Mouse (Mus musculus) adrenal gland, adult (tissue): Measurements from ENCODE around the gene Gm20481.
"Not testable (repeated sequence)": the region's sequence is repeated elsewhere in the genome, so short reads cannot be mapped to it uniquely, and the experiment has no call there.

Experiments used
- DNase-seq, 2 experiments: peaks; one replicate each; pipeline ENCODE4 v3.0.0; 2022 to 2023; ENCODE audit warnings: low spot score in 1 of 2; ENCODE audit not compliant: inconsistent age in 2 of 2

The Gm20481 gene

DNA sequence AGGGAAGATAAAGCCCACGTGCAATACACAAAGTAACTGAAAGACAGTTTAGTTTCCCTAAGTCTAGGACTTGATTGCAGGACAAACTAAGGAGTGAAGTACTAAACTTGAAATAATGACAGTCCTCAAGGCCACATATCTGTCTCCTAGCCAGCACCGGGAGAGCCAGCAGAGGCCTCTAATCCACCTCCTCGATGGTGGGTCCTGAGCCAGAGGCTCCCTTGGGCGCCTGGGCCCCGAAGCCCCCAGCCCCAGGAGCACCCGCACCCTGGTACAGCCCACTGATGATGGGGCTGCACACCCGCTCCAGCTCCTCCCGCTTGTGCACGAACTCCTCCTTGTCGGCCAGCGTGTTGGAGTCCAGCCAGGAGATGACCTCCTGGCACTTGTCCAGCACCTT lies at the start of gene Gm20481:
TSS of gene Gm20481 (plus strand) at position 91 of the 400 bp plus-strand sequence.
- DNase-seq = peak; percentile 55 to 88

- DNase-seq = no peak
Measured at GRCm38 (mm10) chr17:34922939-34923338, 46.8 kb upstream of the Gm20481 start.

GRCm38 (mm10) chr17:34924258-34924657 lies 45.5 kb upstream of the Gm20481 start:
- no peak for DNase-seq

DNA sequence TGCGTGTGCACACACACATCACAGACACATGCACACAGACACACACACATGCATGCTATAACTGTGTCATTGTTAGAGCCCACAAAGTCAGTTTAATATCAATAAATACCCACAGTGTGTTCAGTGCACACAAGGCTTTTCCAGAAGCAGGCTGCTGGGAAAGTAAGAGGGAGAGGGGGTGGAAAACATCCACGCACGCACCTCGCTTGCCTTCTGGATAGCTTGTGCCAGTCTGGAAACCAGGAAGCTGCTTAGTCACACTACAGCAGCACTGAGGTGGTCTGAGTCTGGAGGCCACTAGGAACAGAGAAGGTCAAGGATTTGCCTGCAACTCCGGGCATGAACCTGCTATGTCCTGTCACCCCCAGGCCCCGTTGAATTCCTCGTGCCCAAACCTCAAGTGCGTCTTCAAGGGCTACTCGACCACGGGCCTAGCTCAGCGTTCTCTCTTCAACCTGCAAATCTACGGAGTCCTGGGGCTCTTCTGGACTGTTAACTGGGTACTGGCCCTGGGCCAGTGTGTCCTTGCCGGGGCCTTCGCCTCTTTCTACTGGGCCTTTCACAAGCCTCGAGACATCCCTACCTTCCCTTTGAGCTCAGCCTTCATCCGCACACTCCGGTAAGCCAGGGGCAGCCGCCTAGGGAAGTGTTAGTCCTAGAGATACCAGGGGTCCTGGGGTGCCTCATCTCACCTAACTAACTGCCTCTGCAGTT lies 42.2 kb upstream of the Gm20481 start:
- DNase-seq = peak; percentile 60 to 87

GRCm38 (mm10) chr17:34928841-34929240 lies 40.9 kb upstream of the Gm20481 start:
- DNase-seq = no peak

- peak; percentile 99 for DNase-seq
Measured at GRCm38 (mm10) chr17:34931061-34931734, 38.5 kb upstream of the Gm20481 start, which contains the start of gene Neu1. Neu1 (plus strand) TSS chr17:34931253.

GRCm38 (mm10) chr17:34931735-34932098 lies 38.0 kb upstream of the Gm20481 start:
- DNase-seq = no peak

GRCm38 (mm10) chr17:34932287-34932686 lies 37.4 kb upstream of the Gm20481 start:
- DNase-seq = no peak

GRCm38 (mm10) chr17:34934031-34934430 lies 35.7 kb upstream of the Gm20481 start:
- DNase-seq = no peak

DNA sequence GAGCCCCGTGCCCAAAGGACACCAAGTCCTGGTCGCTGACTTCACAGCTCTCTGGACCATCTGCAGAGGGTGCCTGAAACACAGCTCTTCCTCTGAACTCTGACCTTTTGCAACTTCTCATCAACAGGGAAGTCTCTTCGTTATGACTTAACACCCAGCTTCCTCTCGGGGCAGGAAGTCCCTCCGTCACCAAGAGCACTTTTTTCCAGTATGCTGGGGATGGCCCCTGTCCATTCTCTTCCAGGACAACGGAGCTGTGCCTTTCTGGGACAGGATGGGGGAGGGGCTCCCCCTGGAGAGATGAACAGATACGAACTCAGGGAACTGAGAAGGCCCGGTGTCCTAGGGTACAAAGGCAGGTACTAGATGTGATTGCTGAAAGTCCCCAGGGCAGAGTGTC lies 34.9 kb upstream of the Gm20481 start:
- peak in 1 of 2 experiments; percentile 52 for DNase-seq

DNA sequence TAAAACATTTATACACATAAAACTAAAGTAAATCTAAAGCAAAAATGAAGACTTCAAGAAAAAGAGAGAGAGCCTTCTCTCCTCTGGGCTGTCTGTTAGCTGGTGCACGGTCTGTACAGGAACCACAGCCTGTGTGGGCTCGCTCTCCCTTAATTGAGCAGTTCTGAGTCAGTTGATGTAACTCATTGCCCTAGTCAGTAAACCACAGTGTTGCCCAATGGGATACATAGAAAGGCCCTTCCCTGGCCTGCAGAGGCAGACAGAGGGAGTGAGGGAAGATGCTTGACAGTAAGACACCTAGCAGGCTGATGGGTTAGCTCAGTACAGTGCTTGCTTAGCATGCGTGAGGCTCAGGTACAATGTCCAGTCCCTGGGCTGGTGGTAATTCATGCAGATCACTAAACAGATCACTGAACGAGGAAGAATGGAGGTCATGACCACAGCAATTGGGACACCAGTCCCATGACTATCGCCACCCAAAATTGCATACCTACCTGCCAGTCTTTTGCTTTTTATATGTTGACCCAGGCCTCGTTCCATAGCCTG lies 31.7 kb upstream of the Gm20481 start:
- DNase-seq = no peak

GRCm38 (mm10) chr17:34941344-34942041 lies 28.2 kb upstream of the Gm20481 start:
- peak in 1 of 2 experiments; percentile 70 for DNase-seq

DNA sequence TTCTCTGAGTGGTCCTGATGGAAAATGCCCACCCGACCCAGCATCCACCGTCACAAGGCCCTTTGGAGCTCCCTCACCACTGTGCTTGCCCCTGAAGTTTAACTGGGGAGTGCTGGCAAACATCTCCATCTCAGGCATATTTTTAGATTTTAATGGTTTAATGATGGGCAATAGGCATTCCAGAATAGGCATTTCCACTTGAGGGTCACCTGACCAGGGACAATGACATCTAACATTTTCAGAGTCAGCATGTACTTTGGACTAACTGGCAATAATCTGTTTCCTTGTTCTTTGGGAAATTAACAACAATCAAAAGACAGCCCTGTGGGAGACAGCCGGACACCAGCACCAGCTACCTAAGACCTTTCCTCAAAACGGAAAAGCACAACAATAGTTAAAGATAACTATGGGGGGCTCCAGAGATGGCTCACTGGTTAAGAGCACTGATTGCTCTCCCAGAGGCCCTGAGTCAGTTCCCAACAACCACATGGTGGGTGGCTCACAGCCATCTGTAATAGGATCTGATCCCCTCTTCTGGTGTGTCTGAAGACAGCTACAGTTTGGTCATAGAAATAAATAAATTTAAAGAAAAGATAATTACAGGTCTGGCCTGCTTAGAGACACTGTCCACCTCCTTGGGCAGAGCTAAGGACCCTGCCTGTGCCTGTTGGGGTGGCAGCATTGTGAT lies 26.4 kb upstream of the Gm20481 start:
- DNase-seq = no peak

- DNase-seq = no peak
Measured at GRCm38 (mm10) chr17:34944362-34944761, 25.4 kb upstream of the Gm20481 start.

- no peak for DNase-seq
Measured at GRCm38 (mm10) chr17:34946486-34947140, 23.1 kb upstream of the Gm20481 start.

DNA sequence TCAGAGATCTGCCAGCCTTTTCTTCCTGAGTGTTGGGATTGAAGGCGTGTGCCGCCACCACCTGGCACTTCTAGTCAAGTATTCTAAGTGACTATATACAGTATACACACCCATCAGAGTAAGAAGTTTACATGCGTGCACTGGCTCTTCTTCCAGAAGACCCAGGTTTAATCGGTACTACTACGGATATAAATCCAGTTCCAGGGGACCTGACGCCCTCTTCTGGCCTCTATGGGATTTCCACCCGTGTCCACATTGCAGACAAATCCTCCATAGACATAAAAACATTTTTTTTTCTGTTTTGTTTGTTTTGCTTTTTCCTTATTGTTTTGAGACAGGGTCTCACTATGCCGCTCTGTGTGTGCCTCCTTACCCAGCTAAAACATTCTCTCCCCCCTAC lies 22.1 kb upstream of the Gm20481 start:
- peak in 1 of 2 experiments; percentile 68 for DNase-seq

GRCm38 (mm10) chr17:34948721-34949552 lies 20.8 kb upstream of the Gm20481 start:
- not testable (repeated sequence) for DNase-seq

DNA sequence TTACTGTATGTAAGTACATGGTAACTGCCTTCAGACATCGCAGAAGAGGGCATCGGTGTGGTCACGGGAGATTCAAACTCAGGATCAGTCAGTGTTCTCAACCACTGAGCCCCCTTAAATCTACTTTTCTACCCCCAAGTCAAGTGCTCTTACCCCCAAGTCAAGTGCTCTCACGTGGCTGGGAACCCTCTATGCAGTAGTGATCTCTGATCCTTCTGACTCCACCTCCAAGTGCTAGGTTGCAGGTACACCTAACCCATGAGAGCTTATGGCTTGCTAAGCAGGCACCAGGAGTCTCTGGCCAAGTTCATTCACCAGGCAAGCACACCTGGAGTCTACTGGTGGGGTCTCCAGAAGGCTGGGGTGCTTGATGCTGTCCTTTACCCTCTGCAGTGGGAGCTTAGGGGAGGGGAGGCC lies 20.2 kb upstream of the Gm20481 start:
- DNase-seq = no peak
